Mouse (Mus musculus) megakaryocyte-erythroid progenitor cell, adult 5-6 weeks (primary cell): ENCODE measurements around the gene Kalrn. TPM values are rescaled to one million over a fixed set of nuclear protein-coding genes. Genes with fewer than 3 reads are reported as not detected.

ENCODE experiments used
- ATAC-seq: replicated peaks from 2 replicates; pipeline ENCODE4 v1.8.0; 2016; ENCODE audit warnings: mild to moderate bottlenecking, inconsistent platforms; ENCODE audit not compliant: severe bottlenecking, poor library complexity, low FRiP score, low TSS enrichment
- total RNA-seq, 2 experiments: library from RNA; stranded (forward) in 1 of 2; stranded (reverse) in 1 of 2; fragments of 200-1000, 215-1000 nt in 1 of 2; fragments of >200 nt in 1 of 2; fragmentation: Nextera tagmentation in 1 of 2; gene quantifications; 2 replicates each; pipeline ENCODE4 v1.2.3; 2014 to 2017

Kalrn gene
- total RNA-seq, 2 experiments from 2014 or later, result 1.6 to 3.7 TPM

DNA sequence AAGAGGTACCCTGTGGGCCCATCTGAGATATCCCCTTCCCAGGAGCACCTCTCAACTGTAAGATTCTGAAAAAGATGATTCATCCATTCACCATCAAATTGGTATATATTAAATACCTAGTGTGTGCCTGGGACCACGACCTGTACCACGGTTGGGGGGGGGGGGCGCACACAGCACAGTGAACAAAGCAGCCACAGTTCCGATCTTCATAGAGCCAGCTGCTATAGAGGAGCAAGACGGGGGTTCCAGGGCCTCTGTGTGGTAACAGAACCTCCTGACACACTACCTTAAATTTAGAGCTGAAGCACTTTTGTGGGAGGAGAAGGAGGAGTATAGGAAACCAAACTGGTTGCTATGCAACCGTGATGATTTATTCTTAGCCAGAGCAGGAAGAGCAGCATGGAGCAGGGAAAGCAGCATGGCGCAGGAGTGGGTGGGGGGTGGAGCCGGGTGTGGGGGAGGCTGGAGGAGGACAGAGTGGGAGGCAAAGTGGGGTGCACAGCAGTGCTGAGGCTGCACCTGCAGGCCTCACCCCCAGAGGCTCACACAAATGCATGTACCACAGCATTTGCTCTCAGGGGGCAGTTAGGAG lies 104.0 kb downstream of the Kalrn start:
- no peak for ATAC-seq

DNA sequence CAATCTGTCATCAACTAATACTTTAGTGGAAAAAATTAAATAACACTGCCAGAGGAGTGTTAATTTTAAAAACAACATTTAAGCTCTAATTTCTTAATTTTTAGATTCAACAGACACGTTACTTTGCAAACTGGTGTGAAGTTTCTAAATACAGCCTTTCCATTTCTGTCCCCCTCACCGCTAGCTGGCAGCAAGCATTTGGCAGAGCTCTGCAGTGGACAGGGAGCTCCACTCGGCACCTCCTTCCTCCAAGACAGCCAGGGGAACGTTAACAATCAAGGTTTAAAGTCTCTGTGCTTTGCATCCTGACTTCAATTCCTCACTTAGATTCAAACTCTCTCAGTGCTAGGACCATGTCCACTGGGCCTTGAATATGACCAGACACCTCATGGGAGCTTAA lies 106.7 kb downstream of the Kalrn start:
- ATAC-seq, result no peak

DNA sequence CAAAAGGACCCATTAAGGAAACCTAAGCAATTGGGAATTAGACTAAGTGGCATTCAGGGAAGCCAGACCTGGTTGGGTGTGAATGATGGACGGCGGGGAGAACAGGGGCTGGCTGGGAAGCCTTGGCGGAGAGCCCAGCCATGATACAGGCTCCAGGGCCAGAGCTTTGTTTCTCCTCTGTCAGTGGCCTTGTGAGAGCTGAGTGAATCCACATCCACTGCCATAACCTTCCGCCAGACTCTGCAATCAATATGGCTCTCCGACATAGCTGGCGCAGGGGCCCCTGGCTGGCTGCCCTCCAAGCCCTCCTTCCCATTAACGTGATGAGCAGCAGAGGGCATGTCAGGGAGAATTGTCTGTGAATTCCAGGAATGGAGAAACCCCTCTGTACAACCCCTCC lies 117.0 kb downstream of the Kalrn start:
- no peak for ATAC-seq

DNA sequence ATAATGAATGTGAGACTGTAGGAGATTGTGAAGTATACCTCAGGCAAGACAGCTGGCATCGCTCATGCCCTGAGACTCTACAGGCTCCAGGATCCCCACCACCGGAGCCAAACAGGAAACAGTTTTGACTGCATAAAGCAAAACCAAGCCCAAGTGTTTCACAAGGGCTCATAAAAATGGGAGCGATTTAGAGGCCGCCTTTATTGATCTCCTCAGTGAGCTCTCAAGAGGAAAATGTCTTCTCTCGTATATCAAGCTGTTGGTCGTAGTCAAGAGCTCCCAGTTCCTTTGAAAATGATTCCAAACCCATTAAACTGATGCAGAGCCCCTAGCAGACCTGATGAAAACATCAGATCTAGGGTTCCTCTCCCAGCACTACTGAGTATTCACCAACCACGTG lies 127.7 kb downstream of the Kalrn start:
- no peak for ATAC-seq

DNA sequence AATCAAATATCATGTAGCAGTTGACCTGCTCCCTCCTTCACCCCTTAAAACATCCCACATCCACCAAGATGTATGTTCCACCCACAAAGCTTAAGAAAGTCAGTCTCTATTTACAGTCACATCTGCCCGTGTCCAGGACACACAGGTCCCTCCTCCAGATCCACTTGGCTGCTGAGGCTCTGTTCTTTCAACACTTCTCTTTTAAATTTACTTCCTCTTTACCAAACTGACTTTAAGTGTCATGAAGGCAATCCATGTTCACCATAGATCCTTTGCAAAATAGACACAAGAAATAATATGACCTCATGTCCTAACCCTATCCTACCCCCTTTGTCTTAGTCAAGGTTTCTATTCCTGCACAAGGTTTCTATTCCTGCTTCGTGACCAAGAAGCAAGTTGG lies 131.6 kb downstream of the Kalrn start:
- ATAC-seq, result no peak

DNA sequence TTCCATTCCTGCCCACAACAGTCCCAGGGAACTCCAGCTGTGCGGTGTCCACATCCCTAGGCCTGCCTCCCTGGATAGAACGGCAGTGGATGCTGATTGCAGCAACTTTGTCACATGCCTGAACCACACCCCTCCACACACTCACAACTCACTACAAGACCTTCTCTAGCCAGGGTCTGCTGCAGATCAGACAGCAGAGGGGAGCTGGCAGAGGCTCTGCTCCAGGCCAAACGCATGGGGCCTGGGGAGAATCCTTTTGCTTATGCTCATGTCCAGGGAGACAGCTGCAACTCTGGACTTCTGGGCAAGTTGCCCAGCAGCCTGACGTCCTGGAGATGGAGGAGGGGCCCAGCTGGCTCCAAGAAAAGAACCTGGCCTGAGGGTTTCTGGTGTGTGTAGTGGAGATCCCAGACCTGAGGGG lies 132.3 kb downstream of the Kalrn start:
- ATAC-seq, result no peak

DNA sequence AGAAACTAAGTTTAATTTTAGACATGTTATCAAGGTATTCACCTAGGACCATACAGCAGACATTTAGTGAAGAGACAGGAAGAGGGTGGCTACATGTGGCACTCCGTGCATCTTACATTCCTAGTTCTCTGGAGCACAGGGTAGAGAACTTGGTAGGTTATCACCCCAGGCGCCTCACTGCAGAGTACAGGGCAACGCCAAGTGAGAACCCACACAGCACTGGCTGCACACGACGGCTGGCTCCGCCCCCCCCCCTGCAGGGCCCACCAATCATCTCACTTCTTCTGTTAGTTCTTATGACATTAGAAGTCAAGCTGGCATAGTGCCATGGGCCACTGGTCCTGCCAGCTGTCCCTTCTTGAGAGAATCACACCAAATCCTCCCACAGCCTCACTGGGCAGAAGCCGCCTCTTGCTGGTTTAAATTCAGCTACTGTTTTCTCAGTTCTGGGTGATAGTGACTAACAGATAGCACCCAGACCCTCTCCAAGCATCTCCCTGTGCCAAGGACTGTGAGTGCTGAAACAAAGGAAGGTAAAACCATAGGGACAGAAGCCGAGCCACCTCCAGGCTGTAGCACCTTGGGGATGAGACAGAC lies 133.2 kb downstream of the Kalrn start:
- ATAC-seq, result no peak

DNA sequence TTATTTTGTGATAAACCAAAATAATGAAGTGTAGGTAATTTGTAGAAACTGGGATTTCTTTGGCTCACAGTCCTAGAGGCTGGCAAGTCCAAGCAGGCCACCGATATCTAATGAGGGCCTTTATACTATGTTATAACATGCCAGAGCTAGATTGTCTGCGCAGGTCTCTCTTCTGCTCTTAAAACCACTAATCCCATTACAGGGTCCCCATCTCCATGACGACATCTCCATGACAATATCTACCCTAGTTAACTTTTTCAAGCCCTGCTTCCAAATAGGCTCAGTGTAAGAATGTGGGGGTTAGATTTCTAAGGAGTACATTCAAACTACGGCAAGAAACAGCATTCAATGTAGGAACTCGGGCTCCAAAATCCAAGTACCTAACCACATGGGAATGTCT lies 143.2 kb downstream of the Kalrn start:
- ATAC-seq, result no peak

DNA sequence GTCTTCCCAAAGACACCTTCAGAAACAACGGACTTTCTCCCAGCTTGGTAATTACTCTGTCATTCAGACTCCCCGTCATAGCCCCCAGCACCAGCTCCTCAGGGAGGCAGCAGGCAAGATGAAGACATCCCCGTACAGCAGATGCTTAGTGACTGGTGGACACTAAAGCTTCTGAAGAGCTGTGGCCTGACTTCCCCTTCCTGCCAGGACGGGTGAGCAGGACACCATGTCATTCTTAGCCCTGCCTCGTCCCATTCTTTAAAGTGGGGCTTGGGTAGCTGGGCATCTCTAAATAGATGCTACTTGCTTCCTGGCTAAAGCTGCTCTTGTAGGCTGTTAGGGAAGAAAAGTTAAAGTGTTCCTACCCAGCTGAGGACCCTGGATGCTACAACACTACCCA lies 145.7 kb downstream of the Kalrn start:
- ATAC-seq, result no peak

DNA sequence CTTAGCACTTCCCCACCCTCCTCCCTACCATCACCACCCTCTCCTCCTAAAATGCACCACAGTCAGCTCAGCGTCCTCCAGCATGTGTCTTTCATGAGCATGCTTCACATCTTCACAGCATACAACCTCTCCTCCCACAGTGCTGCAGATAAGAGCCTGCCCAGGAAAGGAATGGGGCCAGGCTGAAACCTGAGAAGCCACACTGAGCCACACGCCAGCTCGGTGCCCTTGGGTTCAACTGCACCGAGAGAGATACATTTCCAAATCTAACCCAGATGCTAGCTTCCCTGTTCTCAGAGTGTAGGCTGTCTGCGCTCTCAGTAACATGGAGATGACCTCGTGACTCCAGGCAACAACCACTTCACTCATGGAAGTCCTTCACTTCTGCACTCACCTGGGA lies 151.9 kb downstream of the Kalrn start:
- ATAC-seq, result no peak

DNA sequence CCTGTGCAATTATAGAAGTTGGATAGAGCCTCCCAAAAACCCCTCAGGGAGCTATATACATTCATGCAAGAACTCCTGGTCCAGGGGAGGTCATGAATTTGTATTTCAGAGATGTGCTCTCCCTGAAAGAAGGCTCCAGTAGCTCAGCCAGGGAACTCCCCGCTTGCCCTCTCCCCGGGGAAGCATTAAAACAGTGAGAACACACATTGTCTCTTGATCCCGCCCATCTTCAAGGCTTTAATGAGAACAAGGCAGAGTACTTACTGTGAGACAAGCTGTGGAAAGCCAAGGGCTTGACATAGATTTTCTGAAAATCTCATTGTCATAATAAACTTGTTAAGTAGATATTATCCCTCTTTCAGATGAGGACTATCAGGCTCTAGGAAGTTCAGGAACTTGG lies 155.4 kb downstream of the Kalrn start:
- no peak for ATAC-seq

DNA sequence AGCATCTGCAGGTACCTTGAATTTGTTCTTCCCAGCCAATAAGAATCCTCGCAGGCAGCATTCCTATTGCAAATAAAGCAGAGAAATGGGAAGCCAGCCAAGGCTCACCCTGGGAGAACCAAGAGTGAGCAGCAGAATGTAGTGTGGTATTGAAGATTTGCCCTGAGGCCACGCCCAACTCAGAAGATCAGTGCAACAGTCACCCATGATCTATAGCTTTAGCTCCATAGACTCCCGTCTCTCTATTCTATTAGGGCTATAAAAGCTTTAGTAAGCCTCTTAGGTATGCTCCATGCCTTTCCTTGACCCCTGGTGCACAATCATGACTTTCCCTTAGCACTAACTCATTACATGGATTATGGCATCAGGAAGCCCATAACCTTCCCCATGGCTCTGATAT lies 155.9 kb downstream of the Kalrn start:
- ATAC-seq, result no peak

DNA sequence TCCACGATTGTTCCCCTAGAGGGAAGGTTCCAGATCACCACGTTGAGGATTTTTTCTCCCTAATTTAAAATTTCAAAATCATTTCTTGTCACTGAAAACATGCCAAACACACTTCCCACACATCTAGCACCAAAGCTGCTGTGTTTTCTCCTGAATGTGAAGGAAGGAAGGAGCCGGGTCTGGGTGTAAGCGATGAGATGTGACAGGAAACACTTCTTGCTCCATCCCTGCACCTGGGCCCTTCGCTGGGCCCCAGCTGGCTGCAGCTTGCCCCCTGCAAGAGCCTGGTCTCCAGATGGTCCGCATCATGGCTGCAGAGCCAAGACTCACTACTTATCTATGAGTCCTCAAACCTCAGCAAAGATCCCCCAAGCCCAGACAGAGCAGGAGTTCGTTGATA lies 158.8 kb downstream of the Kalrn start:
- ATAC-seq, result no peak

DNA sequence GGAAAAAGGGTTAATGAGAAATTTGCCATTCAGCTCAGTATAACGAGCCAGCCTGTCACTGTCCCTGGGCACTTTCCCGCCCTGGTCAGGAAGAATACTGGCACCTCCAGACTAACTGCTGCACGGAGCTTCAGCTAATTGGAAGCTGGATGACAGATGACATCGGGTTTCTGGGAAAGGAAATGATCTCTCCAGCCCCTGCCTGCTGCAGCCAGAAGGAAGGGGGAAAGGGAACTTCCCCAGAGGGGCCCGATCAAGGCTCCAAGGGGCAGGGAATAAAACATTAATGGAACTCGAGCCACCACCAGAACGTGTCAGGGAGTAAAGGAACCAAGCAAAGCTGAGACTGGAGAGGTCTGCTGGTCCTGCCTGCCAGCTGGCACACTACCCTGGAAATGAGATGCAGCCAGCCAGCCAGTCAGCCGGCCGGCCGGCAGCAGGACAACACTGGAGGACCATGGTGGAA lies 159.4 kb downstream of the Kalrn start:
- ATAC-seq, result no peak

DNA sequence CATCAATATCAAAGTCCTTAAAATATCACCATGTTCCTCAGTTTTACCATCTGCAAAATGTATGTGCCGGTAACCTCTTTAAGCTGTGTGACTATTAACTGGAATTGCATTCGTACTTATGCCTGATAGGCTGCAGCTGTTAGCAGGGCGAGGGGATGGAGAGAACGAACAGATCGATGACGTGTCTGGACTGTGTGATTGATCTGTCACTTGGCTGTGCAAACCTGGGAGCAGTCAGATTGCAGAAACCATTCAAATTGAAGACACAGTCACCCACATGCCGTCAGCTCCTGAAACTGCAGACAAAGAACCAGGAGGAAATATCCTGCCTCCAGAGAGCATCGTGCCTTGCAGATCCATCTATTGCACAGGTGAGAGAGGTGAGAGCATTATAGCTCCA lies 166.3 kb downstream of the Kalrn start:
- no peak for ATAC-seq

DNA sequence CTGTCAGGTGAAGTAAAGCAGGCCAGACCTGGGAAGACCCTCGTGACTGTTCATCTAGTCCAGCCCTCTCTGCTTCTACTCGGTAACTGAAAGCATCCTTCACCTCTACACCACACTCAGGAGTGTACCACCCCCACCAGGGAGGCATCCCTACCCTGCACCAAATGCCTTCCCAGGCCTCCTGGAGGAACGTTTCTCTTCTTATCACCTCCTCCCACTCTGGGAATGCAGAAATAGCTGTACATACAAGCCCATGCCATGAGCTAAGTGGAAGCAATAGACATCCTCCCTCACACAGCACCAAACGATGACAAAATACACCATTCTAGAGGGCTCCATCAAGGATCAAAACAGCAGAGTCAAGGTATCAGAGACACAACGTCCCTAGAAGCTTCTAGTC lies 168.2 kb downstream of the Kalrn start:
- ATAC-seq, result no peak

DNA sequence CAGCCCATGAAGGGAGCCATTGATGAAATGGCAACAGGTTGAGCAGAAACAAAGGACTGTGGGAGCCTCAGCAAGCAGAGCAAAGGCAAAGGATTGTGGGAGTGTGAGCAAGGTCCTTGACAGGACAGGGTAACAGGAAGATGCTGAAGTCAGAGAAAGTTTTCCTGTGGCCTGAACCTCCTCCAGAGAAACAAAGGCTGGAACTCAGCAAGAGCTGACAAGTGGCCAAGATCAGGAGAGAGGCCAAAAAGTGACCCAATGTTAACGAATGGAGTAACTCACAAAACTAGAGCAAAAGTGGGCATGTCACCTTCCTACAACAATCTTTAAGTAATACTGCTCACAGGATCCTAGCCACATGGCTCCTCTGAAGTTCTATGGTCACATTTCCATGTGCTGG lies 172.1 kb downstream of the Kalrn start:
- ATAC-seq, result no peak

DNA sequence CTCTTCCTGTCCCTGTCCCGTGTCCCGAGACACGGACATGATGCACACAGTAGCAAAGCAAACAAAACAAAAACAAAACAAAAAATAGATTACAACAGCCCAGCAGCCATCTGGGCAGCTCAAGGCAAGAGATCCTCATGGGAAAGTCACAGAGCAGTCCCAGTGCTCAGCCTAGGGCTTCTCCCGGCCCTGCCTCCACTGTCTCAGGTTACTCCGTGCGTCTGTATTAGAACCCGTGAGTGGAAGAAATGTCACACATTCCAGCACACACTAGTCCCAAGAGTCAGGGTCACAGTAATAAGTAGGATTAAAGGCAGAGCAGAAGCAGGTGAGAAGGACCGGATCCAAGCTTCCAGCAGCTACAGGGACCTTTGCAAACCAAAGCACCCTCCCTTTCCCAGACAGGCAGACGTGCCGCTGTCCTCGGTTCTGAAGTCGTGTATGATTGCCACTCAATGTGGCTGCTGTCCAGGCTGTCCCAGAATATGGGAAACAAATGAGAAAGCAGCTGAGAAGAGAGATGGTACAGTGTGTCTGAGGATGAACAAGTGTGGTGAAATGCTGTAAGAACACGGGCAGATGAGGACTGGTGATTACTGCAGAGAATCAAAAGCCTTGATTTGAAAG lies 173.1 kb downstream of the Kalrn start:
- no peak for ATAC-seq

DNA sequence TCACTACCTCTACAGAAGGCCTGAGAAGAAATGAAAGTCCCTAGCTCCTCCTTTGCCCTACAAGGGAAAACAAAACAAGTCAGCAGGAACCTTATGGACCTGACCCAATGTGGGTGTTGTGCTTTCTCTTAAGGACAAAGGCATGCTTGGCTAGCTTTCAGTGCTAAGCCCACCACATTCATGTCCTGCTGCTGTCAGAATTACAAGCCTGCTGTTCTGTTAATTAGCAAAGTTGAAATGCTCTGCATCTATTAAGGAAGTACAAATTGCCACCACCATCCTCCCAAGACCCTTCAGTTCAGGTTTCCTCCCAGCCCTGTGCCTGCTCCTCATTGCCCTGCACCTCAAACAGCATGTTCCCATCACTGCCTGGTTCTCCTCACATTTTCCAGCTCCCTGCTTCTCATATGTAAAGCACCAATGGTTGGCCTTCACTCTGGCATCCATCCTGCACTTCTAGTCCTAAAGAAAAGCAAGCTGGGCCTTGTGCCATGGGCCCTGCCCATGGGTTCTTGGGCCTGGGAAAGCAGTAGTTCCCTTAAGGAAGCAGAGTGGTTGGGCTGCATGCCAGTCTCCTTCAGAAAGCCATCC lies 178.0 kb downstream of the Kalrn start:
- ATAC-seq, result no peak

DNA sequence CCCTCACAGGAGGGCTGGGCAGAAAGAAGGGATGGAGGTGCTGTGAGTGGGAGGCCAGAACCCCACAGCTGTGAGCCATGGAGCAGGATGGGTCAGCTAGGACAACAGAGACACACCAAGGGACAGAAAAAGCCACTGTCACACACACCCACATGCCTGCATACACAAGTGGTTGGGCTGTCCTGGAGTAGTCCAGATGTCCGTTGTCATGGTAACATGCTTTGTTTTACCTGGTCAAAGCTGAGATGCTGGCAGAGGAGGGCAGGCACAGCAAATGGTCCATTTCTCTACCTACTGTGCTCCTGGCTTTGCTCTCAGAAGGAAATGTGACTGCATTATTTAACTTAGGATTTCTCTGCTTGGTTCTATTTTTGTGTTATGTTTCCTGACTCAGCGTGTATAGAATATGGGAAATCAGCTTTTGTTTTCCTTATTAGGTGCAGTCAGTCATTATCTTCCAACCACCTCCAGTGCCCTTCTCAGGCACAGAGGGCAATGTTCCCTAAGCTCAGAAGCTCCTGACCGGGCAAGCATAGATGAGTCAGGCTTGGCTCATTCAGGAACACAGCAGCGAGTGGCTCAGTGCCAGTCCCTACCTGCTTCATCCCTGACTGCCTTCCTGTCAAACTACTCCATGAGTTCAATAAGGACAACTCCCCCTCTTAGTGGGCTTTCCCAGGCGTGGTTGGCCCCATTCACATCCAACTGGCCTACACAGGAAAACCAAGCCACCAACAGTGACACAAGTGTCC lies 183.6 kb downstream of the Kalrn start:
- no peak for ATAC-seq
